Mouse (Mus musculus) heart, embryonic 14.5 days (tissue): ENCODE results near the gene Tsnaxip1. TPM values are rescaled to one million over a fixed set of nuclear protein-coding genes. Genes with fewer than 3 reads are reported as not detected.
A peak's percentile ranks its signal among the peaks of the same experiment; 100 is the strongest.

Experiments
- ATAC-seq: fragments of 200-750 bp; cut with Nextera tagmentation; 2 replicates; pipeline ENCODE4 v1.8.0; 2017; ENCODE audit warnings: low read depth, moderate TSS enrichment; ENCODE audit not compliant: insufficient number of reproducible peaks, insufficient read depth, low FRiP score
- H3K27ac ChIP-seq, 2 experiments: fragments of 200-500 bp in 1 of 2; fragments of 300-500 bp in 1 of 2; sonication (generic) in 1 of 2; replicated peaks in 1 of 2; 2 replicates each; pipeline ENCODE4 v1.5.1; 2012 to 2014; ENCODE audit warnings: low read depth in 2 of 2, low read length in 2 of 2, control low read depth in 1 of 2, mild to moderate bottlenecking in 1 of 2, mixed read lengths in 1 of 2; ENCODE audit not compliant: control insufficient read depth in 1 of 2, insufficient read depth in 1 of 2
- H3K27me3 ChIP-seq: fragments of 300-500 bp; sonication (generic); 2 replicates; pipeline ENCODE4 v1.6.1; 2014; ENCODE audit warnings: mild to moderate bottlenecking, low read length, control low read depth; ENCODE audit not compliant: control insufficient read depth, insufficient read depth
- H3K36me3 ChIP-seq: fragments of 300-500 bp; sonication (generic); 2 replicates; pipeline ENCODE4 v1.6.1; 2014; ENCODE audit warnings: mild to moderate bottlenecking, control low read depth, low read length, mixed read lengths; ENCODE audit not compliant: control insufficient read depth, insufficient read depth
- H3K4me1 ChIP-seq, 2 experiments: fragments of 200-500 bp in 1 of 2; fragments of 300-500 bp in 1 of 2; sonication (generic) in 1 of 2; 2 replicates each; pipeline ENCODE4 v1.6.1; 2012 to 2014; ENCODE audit warnings: low read length in 2 of 2, control low read depth in 1 of 2, mixed read lengths in 1 of 2; ENCODE audit not compliant: control insufficient read depth in 2 of 2, insufficient read depth in 2 of 2
- H3K4me2 ChIP-seq: fragments of 300-500 bp; sonication (generic); 2 replicates; pipeline ENCODE4 v1.6.1; 2014; ENCODE audit warnings: mild to moderate bottlenecking, low read length
- H3K4me3 ChIP-seq, 2 experiments: fragments of 200-500 bp in 1 of 2; fragments of 300-500 bp in 1 of 2; sonication (generic) in 1 of 2; 2 replicates each; pipeline ENCODE4 v1.5.1; 2012 to 2014; ENCODE audit warnings: low read length in 2 of 2, mild to moderate bottlenecking in 2 of 2, control low read depth in 1 of 2, low read depth in 1 of 2, moderate library complexity in 1 of 2; ENCODE audit not compliant: control insufficient read depth in 1 of 2, insufficient read depth in 1 of 2
- H3K9ac ChIP-seq: fragments of 300-500 bp; sonication (generic); 2 replicates; pipeline ENCODE4 v1.6.1; 2014; ENCODE audit warnings: mild to moderate bottlenecking, low read length
- H3K9me3 ChIP-seq: fragments of 300-500 bp; sonication (generic); 2 replicates; pipeline ENCODE4 v1.6.1; 2016; ENCODE audit warnings: low read length, control low read depth; ENCODE audit not compliant: control insufficient read depth
- WGBS: fragments of 180-500 bp; shearing (Covaris S2); extraction: QIAGEN DNeasy Blood & Tissue Kit; methylation state at CpG from one replicate; pipeline ENCODE4 v1.1.7; 2014; 5-methylcytosine and 5-hydroxymethylcytosine counted together
- polyA plus RNA-seq: library from polyadenylated mRNA; unstranded; fragments of >200 nt; fragmentation: Nextera tagmentation; extraction: Ambion mirVana; gene quantifications from 2 replicates; pipeline ENCODE4 v1.2.1, GENCODE M21; 2014

Gene Tsnaxip1
- polyA plus RNA-seq, 1 experiment from 2014 or later, result not detected

- no peak overlapping the region for H3K9ac ChIP-seq
These were observed 19.1 kb downstream of the Tsnaxip1 start for GRCm38 (mm10) chr8:105846678-105847077.

GRCm38 (mm10) chr8:105850014-105850413 lies 22.5 kb downstream of the Tsnaxip1 start:
- peak overlapping the region; percentile 50; the same call in 1 of the 2 replicates for H3K9ac ChIP-seq
- H3K4me3 ChIP-seq, result 0 out of 4 replicates have a peak overlapping the region, but pooled peaks of 1 of the 2 experiments have one; percentile 11
- 78% methylated on average over 4 of the region's 4 CpGs for WGBS
- H3K4me1 ChIP-seq, result peaks cover 7 to 12% of the 10 kb centered on the region in 2 experiments; a peak in 3 of 4 replicates
- H3K4me2 ChIP-seq, result peak overlapping the region; percentile 51; the same call in 1 of the 2 replicates
- peaks cover 48% of the 10 kb centered on the region for H3K36me3 ChIP-seq
- H3K27me3 ChIP-seq, result no peaks in the 10 kb centered on the region
- no peak for ATAC-seq
- H3K27ac ChIP-seq, result no peak overlapping the region
- H3K9me3 ChIP-seq, result no peaks in the 10 kb centered on the region

More at GRCm38 (mm10) chr8:105846678-105847077, 19.1 kb downstream of the Tsnaxip1 start:
- Histone ChIP-seq H3K36me3 (peaks cover 67% of the 10 kb centered on the region), H3K4me2 (0 out of 2 replicates have a peak overlapping the region, but pooled peaks have one; percentile 24), H3K27me3 (no peaks in the 10 kb centered on the region), H3K27ac (peak overlapping the region; percentile 39 to 56; a peak in 3 of 4 replicates), H3K9me3 (no peaks in the 10 kb centered on the region), H3K4me1 (peaks cover 6 to 10% of the 10 kb centered on the region in 2 experiments; a peak in 3 of 4 replicates), H3K4me3 (no peak overlapping the region)
- WGBS, result 77% methylated on average over 11 of the region's 11 CpGs
- ATAC-seq, result peak; percentile 60

GRCm38 (mm10) chr8:105850611-105851010 lies 23.1 kb downstream of the Tsnaxip1 start:
- no peak for ATAC-seq
- no peaks in the 10 kb centered on the region for H3K27me3 ChIP-seq
- 77% methylated on average over 7 of the region's 7 CpGs for WGBS
- H3K9ac ChIP-seq, result peak overlapping the region; percentile 50; the same call in 1 of the 2 replicates
- H3K4me1 ChIP-seq, result peaks cover 7 to 12% of the 10 kb centered on the region in 2 experiments; a peak in 3 of 4 replicates
- no peak overlapping the region for H3K27ac ChIP-seq
- H3K4me2 ChIP-seq, result peak overlapping the region; percentile 51
- H3K4me3 ChIP-seq, result peak overlapping the region in 1 of 2 experiments; percentile 11; a peak in 1 of 4 replicates
- no peaks in the 10 kb centered on the region for H3K9me3 ChIP-seq
- peaks cover 42% of the 10 kb centered on the region for H3K36me3 ChIP-seq

GRCm38 (mm10) chr8:105851651-105852143 lies 24.2 kb downstream of the Tsnaxip1 start:
- H3K9ac ChIP-seq, result peak overlapping the region; percentile 84
- H3K4me3 ChIP-seq, result peak overlapping the region; percentile 68 to 83
- peak overlapping the region; percentile 64 for H3K4me2 ChIP-seq
- no peaks in the 10 kb centered on the region for H3K27me3 ChIP-seq
- no peaks in the 10 kb centered on the region for H3K9me3 ChIP-seq
- H3K4me1 ChIP-seq, result peaks cover 13 to 19% of the 10 kb centered on the region in 2 experiments
- under 1% methylated on average over 34 of the region's 34 CpGs for WGBS
- peak; percentile 57; the same call in 1 of the 2 replicates for ATAC-seq
- peaks cover 31% of the 10 kb centered on the region for H3K36me3 ChIP-seq
- peak overlapping the region; percentile 67 to 84 for H3K27ac ChIP-seq

GRCm38 (mm10) chr8:105852146-105852729 lies 24.7 kb downstream of the Tsnaxip1 start:
- no peak overlapping the region for H3K4me2 ChIP-seq

GRCm38 (mm10) chr8:105853178-105853577 lies 25.6 kb downstream of the Tsnaxip1 start, which contains the start of gene Cenpt:
Gene Cenpt, minus strand, starts transcription at chr8:105853278.
- Histone ChIP-seq H3K9me3 (no peaks in the 10 kb centered on the region), H3K36me3 (peaks cover 25% of the 10 kb centered on the region), H3K4me1 (peaks cover 15 to 27% of the 10 kb centered on the region in 2 experiments), H3K27me3 (no peaks in the 10 kb centered on the region), H3K9ac (no peak within 1 kb of the TSS), H3K4me3 (no peak within 1 kb of the TSS), H3K4me2 (no peak within 1 kb of the TSS), H3K27ac (no peak within 1 kb of the TSS; a peak in 1 of 4 replicates)
- no peak for ATAC-seq
- WGBS, result 88% methylated on average over 3 of the region's 3 CpGs

More at GRCm38 (mm10) chr8:105852146-105852729, 24.7 kb downstream of the Tsnaxip1 start:
- WGBS, result 80% methylated on average over 12 of the region's 12 CpGs
- Histone ChIP-seq H3K36me3 (peaks cover 25% of the 10 kb centered on the region), H3K27ac (no peak overlapping the region; a peak in 1 of 4 replicates), H3K9ac (no peak overlapping the region), H3K4me1 (peaks cover 15 to 24% of the 10 kb centered on the region in 2 experiments), H3K4me3 (peak overlapping the region in 1 of 2 experiments; percentile 68; a peak in 1 of 4 replicates), H3K27me3 (no peaks in the 10 kb centered on the region), H3K9me3 (no peaks in the 10 kb centered on the region)
- ATAC-seq, result no peak

- peak overlapping the region in 1 of 2 experiments; percentile 84; a peak in 2 of 4 replicates for H3K4me3 ChIP-seq
- peaks cover 15 to 28% of the 10 kb centered on the region in 2 experiments for H3K4me1 ChIP-seq
- H3K4me2 ChIP-seq, result peak overlapping the region; percentile 80
- H3K27me3 ChIP-seq, result no peaks in the 10 kb centered on the region
- ATAC-seq, result no peak; the same call in none of the 2 replicates
- WGBS, result 20% methylated on average over 8 of the region's 8 CpGs
- peaks cover 20% of the 10 kb centered on the region for H3K36me3 ChIP-seq
- H3K9ac ChIP-seq, result peak overlapping the region; percentile 87
- peak overlapping the region in 1 of 2 experiments; percentile 83; a peak in 1 of 4 replicates for H3K27ac ChIP-seq
- no peaks in the 10 kb centered on the region for H3K9me3 ChIP-seq
These were observed 26.8 kb downstream of the Tsnaxip1 start for GRCm38 (mm10) chr8:105854303-105854702.
